In genomic region chr10:89444381-89444780, GRCm38 (mm10) we compare ENCODE assay signal across 9 mouse cellular contexts. TPM values are rescaled to one million over a fixed set of nuclear protein-coding genes. Genes with fewer than 3 reads are reported as not detected.
DNase-seq lines count a peak whose midpoint lies in the region; ATAC-seq lines count a peak whose summit lies in the region.
"Had no signal": no experiment of that assay in that cellular context is flagged by ENCODE, and none has a peak within 500 bp of the region (broad histone marks: within the 10 kb centered on the region; RNA-seq: fewer than 3 reads in every experiment).

No protein-coding gene starts in this region.

- WGBS in heart, embryonic 14.5 days = 49% methylated on average over 3 of the region's 3 CpGs
- 29% methylated on average over 3 of the region's 3 CpGs for WGBS in hindbrain, embryonic 15.5 days
- 26% methylated on average over 3 of the region's 3 CpGs for WGBS in midbrain, embryonic 15.5 days

- peak overlapping the region; percentile 81 to 86 for H3K27ac ChIP-seq in heart, embryonic 14.5 days (replicated peaks in 1 of 2; ENCODE audit: control insufficient read depth in 1 of 2, insufficient read depth in 1 of 2, low read depth in 2 of 2, low read length in 2 of 2)
- no peak overlapping the region; the same call in 1 of the 2 replicates for H3K27ac ChIP-seq in hindbrain, embryonic 15.5 days (replicated peaks)
- H3K27ac ChIP-seq in midbrain, embryonic 15.5 days = no peak overlapping the region

- H3K4me2 ChIP-seq in heart, embryonic 14.5 days (ENCODE audit: low read length) = peak overlapping the region; percentile 88
- H3K4me2 ChIP-seq in hindbrain, embryonic 15.5 days = peak overlapping the region; percentile 95
- peak overlapping the region; percentile 98 for H3K4me2 ChIP-seq in midbrain, embryonic 15.5 days

- no peak for DNase-seq in heart, adult 8-10 months (ENCODE audit: low spot score)
- DNase-seq in T-cell, adult 2 months (ENCODE audit: low spot score) = peak; percentile 26
- DNase-seq in frontal cortex, postnatal 36 days (ENCODE audit: low spot score in 2 of 2) = no peak
- no peak for DNase-seq in left cerebral cortex, adult 9 months (ENCODE audit: low spot score in 2 of 2)

- no peaks in the 10 kb centered on the region for H3K9me3 ChIP-seq in heart, embryonic 14.5 days (ENCODE audit: control insufficient read depth, low read length)
- H3K9me3 ChIP-seq in hindbrain, embryonic 15.5 days = no peaks in the 10 kb centered on the region
- no peaks in the 10 kb centered on the region for H3K9me3 ChIP-seq in midbrain, embryonic 15.5 days

- peak overlapping the region; percentile 60 to 80 for H3K4me3 ChIP-seq in heart, embryonic 14.5 days (ENCODE audit: control insufficient read depth in 1 of 2, insufficient read depth in 1 of 2, low read depth in 1 of 2, low read length in 2 of 2)
- peak overlapping the region; percentile 68 for H3K4me3 ChIP-seq in hindbrain, embryonic 15.5 days
- peak overlapping the region; percentile 69 for H3K4me3 ChIP-seq in midbrain, embryonic 15.5 days

- peak overlapping the region; percentile 83 for H3K9ac ChIP-seq in heart, embryonic 14.5 days (ENCODE audit: low read length)
- peak overlapping the region; percentile 36; the same call in 1 of the 2 replicates for H3K9ac ChIP-seq in hindbrain, embryonic 15.5 days
- H3K9ac ChIP-seq in midbrain, embryonic 15.5 days = no peak overlapping the region

- H3K4me1 ChIP-seq in heart, embryonic 14.5 days (ENCODE audit: control insufficient read depth in 2 of 2, insufficient read depth in 2 of 2, low read length in 2 of 2) = peaks cover 7 to 18% of the 10 kb centered on the region in 2 experiments
- H3K4me1 ChIP-seq in hindbrain, embryonic 15.5 days (replicated peaks) = peaks cover 10% of the 10 kb centered on the region
- H3K4me1 ChIP-seq in midbrain, embryonic 15.5 days = peaks cover 9% of the 10 kb centered on the region

- no peaks in the 10 kb centered on the region for H3K27me3 ChIP-seq in heart, embryonic 14.5 days (ENCODE audit: control insufficient read depth, insufficient read depth, low read length)
- H3K27me3 ChIP-seq in hindbrain, embryonic 15.5 days = peaks cover 13% of the 10 kb centered on the region
- H3K27me3 ChIP-seq in midbrain, embryonic 15.5 days (replicated peaks) = peaks cover 20% of the 10 kb centered on the region

- ATAC-seq in heart, embryonic 14.5 days (ENCODE audit: insufficient number of reproducible peaks, insufficient read depth, low FRiP score, low read depth) = no peak
- no peak for ATAC-seq in hindbrain, embryonic 15.5 days (ENCODE audit: low FRiP score, low read depth)
- ATAC-seq in midbrain, embryonic 15.5 days (replicated peaks) = no peak
- ATAC-seq in monocyte, adult 5-6 weeks (replicated peaks; ENCODE audit: insufficient number of reproducible peaks, low FRiP score, low TSS enrichment, poor library complexity, severe bottlenecking) = no peak

- no peaks in the 10 kb centered on the region for H3K36me3 ChIP-seq in heart, embryonic 14.5 days (ENCODE audit: control insufficient read depth, insufficient read depth, low read length)
- H3K36me3 ChIP-seq in hindbrain, embryonic 15.5 days = no peaks in the 10 kb centered on the region
- no peaks in the 10 kb centered on the region for H3K36me3 ChIP-seq in midbrain, embryonic 15.5 days (replicated peaks)
- H3K36me3 ChIP-seq: G1E had no signal

RNA-seq across cellular contexts. Expression of gene Gas2l3, which starts 0.6 kb away (rescaled TPM):
- 24.0 and 25.5 TPM in 2 replicates for polyA plus RNA-seq in heart, embryonic 14.5 days (2014; fragmentation: Nextera tagmentation; extraction: Ambion mirVana)
- total RNA-seq in heart, adult 8-10 months (2022) = 1 to 10 TPM; 2.7 to 4.2 (median 3.2) TPM
- polyA plus RNA-seq in hindbrain, embryonic 15.5 days (2015; fragmentation: Nextera tagmentation; extraction: Ambion mirVana) = 5.5 and 7.4 TPM in 2 replicates
- 3.9 and 4.5 TPM in 2 replicates for polyA plus RNA-seq in midbrain, embryonic 15.5 days (2015; fragmentation: Nextera tagmentation; extraction: Ambion mirVana)
- total RNA-seq in monocyte, adult 5-6 weeks (2017) = 1.3 to 6.1 TPM (median 1.7 TPM) in 3 replicates
- polyA plus RNA-seq: G1E had no signal

Comparison
In these comparisons a context has a peak if more than half of its experiments do, and no peak if none do; other contexts are left out.
1. H3K27ac ChIP-seq: peak in heart, embryonic 14.5 days (2 of 2); none in hindbrain, embryonic 15.5 days (single experiment) and midbrain, embryonic 15.5 days (single experiment).
2. Peak in every context shown above with its lines, with median percentiles within 50 percentile points of each other: H3K4me2 ChIP-seq and H3K4me3 ChIP-seq.